Mouse (Mus musculus) lung, adult 2 months (tissue): ENCODE measurements around the gene Igll1.

Source experiments
- CTCF ChIP-seq: fragments of 200-500 bp; IDR thresholded peaks from 2 replicates; pipeline ENCODE4 v1.5.1; 2011; ENCODE audit warnings: mild to moderate bottlenecking, low read length, control low read depth; ENCODE audit not compliant: insufficient read depth
- POLR2A ChIP-seq: fragments of 200-500 bp; IDR thresholded peaks from 2 replicates; pipeline ENCODE4 v1.6.1; 2011; ENCODE audit warnings: low read depth, mild to moderate bottlenecking, control low read depth, low read length, borderline replicate concordance; ENCODE audit errors: extremely low read depth

- no peak; the same call in 1 of the 2 replicates for TF ChIP-seq POLR2A
- no peak for TF ChIP-seq CTCF
Observed at GRCm38 (mm10) chr16:16907799-16908198, 44.0 kb upstream of the Igll1 start.
